Mouse (Mus musculus) MEL-GATA-1-ER (cell line): ENCODE data around the gene Ss18l1.
A peak's percentile ranks its signal among the peaks of the same experiment; 100 is the strongest.

Experiments
- DNase-seq: peaks from one replicate; pipeline ENCODE4 v3.0.0-alpha.2; 2012; ENCODE audit warnings: low read depth; ENCODE audit errors: extremely low read depth

Gene Ss18l1

DNA sequence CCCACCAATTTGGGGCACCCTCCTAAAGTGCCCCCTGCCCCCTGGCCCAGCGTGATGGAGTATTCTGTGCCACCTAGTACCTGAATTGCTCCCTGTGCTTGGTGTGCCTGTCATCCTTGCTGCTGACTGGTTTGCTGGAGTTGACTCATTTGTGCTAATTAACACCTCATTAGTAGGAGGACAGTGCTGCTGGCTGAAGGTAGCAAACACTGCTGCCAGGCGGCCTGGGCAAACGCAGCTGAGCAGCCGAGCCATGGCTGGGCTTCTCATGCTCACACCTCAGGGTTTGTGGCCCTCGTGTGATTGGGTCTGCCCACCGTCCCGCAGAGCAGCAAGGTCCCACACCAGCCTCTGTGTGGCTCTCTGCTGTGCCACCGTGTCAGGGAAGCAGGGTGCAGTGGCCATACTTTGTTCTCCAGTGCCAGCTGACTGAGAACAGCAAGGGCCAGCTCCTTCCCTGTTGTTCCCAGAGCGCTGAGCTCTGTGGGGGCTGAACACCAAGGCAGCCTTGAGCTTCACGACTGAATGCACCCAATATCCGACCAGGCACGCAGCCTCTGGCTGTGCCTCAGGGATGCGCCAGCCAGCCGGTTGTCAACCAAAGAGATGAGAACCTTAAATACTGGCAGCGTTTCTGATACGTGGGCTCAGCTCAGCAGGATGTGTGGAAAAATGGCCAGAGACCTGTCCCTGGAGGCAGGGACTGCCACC lies 43.8 kb downstream of the Ss18l1 start:
- DNase-seq = no peak

DNA sequence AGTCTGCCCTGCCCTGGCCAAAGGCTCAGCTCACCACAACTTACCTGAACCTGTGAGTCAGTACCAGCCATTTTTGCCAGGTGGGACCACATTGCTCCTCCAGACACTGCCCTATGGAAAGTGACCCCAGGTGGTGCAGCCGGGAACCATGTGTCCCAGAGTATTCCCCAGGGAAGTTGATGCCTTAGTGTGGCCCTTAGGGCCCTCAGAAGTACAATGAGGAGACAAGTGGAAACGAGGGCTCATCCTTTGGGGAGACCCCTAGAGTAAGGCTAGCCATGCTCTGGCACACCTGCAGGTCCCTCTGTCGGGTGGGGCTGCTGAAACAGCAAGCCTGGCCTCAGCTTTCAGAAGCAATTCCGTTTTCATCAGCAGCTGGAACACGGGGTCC lies 44.3 kb downstream of the Ss18l1 start:
- no peak for DNase-seq

DNA sequence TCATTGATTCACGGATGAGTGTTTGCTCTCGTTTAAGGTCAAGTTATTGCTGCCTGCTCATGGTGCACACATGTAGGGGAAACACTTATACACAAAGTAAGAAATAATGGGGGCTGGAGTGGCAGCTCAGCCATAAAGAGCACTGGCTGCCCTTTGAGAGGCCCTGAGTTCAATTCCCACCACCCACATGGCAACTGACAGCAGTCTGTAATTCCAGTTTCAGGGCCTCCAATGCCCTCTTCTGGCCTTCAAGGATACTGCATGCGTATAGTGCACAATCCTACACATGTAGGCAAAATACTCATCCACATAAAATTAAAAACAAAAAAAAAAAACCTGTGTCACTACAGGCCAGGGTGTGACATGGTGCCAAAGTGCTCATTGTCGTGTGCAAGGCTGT lies 45.2 kb downstream of the Ss18l1 start:
- DNase-seq = no peak

DNA sequence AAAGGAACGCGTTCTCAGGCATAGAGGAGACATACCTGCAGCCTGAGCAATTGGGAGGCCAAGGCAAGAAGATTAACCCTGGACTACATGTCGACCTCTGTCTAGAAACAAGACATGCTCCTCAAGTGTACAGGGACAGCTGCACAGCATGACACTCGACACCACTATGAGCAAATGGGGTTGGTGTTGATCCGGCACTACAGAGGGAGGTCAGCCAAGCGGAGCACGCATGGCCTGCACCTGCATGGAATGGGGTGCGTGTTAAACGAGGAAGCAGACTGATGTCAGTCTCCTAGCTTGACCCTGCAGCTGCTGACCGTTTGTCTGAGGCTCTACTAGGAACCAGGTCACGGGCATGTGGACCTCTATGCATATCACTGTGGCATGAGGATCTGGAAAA lies 48.0 kb downstream of the Ss18l1 start:
- no peak for DNase-seq

DNA sequence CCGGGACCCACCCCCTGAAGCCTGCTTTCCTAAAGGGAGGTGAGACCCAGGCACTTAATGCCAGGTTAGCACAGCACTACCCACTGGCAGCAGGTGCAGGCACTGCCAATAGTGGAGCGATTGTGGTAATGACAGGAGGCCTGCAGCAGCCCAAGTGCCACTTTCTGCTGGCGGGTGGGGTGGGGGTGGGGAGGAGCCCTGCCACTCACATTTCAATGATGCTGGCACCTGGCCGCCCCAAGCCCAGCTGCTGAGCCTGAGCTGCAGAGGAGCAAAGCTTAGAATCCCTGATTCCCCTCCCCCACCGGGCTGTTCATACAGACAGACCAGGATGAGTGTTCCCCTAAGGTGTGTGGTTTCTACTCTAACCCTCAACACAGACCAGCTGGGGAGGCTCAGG lies 53.4 kb downstream of the Ss18l1 start:
- DNase-seq = no peak

DNA sequence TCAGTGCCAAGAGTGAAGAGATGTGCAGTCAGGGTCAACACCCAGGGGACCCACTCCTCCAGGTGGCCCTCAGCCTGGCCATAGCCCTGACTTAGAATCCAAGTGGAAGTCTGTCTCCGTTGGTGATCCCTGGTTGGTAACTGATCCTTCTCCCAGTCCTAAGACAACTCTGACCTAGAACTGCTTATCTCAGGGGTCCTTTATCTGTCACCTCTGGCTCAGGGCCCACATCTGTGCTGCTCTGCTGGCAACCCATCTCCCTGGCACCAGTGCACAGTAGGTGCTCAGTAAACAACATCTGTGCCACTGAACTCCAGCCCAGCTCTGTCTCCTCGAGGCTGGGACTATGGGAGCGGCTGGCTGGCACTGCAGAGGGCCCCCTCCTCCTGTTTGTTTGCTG lies 55.3 kb downstream of the Ss18l1 start:
- no peak for DNase-seq

DNA sequence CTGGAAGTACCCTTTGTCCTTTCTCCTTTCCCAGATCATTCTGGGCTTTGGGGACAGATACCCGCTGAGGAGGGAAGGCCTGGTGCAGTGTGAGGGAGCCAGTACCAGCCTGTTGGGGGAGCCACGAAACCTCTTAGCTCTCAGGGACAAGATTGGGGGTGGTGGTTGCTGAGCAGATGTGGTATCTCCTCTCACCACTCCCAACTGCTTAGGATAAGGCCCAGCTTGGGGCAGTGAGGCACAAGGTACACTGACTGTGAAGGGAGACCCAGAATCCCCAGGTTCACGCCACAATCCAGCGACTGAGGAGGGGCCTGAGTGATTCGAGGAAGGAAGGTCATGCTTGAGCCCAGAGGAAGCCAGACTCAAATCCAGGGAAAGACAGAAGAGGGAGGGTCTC lies 55.9 kb downstream of the Ss18l1 start:
- peak; percentile 29 for DNase-seq

DNA sequence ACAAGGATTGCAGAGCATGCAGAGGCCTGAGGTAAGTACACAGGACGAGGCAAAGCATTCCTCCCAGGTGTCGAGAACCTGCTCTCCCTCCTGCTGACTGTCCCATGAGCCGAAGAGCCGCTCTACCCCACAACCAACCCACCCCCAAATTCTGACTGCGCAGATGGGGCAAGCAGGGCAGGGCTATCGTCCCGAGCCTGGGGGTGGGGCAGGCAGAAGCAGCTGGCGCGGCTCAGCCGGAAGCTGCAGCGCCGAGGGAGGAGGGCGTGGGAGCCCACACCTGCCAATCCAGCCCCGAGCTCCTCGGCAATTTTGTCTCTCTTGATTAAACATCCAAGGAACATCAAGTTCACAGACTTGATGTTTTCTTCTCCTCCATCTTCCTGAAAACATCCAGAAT lies 57.2 kb downstream of the Ss18l1 start:
- DNase-seq = no peak

DNA sequence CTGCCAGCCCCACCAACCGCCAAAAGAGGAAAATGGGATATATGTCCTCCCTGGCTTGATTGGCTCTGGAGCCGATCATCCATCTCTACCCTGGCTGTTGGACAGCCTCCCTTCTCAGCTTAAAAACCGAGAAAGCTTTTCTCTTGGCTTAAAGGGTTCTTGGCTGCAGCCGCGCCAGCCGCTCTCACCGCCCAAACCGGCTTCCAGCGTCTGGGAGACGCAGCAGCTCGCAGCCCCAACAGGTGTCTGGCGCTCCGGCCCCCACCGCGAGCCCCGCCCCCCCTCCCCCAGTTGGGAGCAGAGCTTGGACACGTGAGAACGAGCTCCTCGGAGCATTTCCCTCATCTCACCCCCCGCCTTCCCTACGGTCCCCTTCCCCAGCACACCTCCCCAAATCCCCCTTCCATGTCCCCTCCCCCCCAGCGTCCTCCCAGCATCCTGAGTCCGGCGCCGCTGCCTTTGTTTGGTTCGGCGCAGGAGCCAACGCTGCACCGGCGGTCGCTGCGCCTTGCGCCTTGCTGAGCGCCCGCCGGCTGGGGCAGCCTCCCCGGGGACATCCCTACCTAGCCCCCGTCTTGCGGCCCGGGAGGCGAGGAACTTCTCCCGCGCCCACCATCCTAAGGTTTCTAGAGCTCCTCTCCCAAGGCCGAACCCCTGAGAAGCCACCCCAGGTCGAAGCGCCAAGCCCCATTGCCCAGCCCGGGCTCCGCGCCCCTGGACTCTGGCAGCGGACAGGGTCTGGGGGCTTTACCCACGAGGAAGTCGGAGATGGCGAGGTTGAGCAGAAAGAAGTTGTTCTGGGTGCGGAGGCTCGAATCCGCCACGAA lies 61.1 kb downstream of the Ss18l1 start:
- no peak for DNase-seq

DNA sequence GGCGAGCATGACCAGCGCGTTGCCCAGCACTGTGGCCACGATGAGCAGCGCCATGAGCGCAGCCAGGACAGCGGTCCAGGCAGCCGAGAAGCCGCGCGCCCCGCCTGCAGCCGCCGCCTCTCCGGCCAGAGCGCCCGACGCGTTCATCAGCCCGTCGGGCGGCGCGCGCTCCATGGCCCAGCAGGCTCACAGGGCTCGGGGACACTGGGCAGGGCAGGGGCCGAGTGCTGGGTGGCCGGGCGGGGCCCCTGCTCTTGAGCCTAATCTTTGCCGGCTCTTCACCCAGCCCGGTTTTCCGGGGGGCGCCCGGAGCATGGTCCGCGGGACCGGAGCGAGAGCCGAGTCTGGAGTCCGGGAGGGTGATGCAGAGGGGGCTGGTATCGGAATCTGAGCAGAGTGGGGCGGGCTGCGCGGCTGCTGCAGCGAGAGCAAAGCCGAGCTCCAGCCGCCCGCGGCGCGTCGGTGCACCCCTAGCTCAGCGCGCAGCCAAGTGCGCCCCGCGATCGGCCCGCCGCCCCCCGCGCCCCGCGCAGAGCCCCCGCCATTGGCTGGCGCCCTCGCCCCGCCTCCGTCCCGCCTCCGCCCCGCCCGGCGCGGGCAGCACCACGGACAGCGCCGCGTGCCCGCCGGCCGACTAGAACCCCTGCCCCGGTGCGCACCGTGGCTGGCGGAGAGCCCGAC lies 61.8 kb downstream of the Ss18l1 start, which contains the start of gene Hrh3:
Gene Hrh3 (minus strand): TSS at position 511 of the 681 bp plus-strand sequence.
- DNase-seq = no peak

DNA sequence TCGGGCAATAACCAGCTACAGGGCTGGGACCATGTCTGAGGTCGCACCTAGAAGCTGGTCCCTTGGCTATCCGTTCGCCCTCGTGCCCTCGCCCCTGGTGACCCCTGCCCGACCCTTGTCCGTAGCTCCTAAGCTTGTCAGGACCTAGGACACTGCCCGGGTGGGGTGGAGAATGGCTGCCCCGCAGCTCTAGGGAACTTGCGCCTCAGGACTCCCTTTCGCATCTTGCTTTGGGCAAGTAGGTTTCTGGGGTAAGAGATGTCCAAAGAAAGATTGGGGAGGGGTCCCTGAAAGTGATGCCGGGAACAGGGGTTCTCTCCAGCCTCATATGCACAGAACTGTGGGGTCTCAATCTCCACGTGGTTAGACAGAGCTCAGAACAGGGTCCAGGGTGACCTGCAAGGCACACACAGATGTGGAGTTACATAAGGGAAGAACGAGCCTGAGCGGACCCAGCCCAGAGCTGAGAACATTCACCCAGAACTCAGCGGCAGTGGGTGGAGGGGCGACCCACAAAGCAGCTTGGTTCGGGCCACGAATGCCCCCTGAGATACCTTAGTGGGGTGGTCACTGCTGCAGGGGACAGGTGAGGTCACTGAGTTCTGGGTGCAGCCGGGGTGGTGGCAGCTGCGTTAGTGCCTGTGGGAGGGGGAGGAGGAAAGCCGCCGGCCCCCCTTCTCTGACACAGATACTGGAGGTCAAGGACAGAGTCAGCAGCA lies 62.5 kb downstream of the Ss18l1 start:
- no peak for DNase-seq

DNA sequence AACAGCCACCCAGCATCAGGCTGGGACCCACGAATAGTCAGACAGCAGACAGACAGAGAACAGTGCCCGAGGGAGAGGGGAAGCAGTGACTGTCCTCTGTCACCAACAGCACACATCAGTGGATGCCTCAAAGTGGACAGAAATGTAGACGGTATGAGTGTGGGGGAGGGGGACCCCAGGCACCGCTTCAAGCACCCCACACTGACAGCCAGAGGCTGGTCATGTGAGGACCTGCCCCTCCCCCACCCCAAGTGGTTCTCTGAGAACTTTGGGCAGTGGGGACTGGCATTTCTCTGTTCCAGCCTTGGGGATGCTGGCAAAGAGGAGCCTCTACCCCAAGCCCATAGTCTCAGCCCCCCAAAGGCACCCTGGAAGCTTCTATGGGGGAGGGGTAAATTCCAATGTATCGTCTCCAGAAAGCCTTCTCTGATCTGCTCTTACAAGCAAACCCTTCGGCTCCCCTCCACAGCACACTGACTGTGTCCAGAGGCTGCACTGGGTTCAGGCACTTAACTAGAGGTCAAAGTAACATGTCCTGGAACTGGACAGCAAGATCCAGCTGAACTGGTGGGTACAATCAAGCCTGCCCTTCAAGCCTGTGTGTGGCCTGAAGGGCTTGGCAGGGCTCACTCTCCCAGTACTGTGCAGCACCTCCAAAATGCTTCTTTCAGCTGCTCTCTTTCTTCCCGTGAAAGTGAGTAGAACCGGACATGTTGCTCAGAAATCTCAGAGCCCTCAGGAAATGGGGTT lies 63.3 kb downstream of the Ss18l1 start:
- no peak for DNase-seq

DNA sequence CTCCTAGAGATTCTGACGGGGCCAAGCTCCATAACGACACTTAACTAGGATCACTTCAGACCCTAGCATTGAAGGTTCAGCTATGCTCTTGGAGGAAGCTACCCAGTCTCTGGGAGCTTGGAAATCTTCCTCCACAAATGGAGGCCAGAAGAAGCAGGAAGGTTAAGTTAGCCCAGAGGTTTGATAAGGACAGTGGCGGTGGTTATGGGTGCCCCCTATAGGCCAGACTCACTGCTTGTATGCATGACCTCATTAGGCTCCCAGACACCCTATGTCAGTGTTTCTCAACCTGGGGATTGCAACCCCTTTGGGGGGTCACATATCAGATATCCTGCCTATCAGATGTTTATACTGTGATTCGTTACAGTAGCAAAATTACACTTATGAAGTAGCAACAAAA lies 64.8 kb downstream of the Ss18l1 start:
- peak; percentile 15 for DNase-seq

DNA sequence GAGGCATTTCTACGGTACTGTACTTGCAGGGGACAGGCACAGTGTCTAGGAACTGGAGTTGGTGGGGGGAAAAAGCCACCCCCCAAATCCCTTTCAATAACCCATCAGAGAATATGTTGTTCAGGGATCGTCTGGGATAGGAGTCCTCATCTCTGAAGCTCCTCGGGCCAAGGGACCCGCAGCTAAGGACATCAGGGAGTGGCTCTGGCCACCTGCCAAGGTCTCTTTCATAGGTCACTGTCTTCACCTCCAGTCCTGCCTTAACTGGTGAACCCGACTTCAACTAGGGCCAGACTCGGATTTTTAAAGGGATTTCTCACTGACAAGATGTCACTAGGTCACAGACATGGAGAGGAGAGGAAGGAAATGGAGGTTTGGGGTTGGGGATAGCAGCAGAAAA lies 66.0 kb downstream of the Ss18l1 start:
- no peak for DNase-seq

DNA sequence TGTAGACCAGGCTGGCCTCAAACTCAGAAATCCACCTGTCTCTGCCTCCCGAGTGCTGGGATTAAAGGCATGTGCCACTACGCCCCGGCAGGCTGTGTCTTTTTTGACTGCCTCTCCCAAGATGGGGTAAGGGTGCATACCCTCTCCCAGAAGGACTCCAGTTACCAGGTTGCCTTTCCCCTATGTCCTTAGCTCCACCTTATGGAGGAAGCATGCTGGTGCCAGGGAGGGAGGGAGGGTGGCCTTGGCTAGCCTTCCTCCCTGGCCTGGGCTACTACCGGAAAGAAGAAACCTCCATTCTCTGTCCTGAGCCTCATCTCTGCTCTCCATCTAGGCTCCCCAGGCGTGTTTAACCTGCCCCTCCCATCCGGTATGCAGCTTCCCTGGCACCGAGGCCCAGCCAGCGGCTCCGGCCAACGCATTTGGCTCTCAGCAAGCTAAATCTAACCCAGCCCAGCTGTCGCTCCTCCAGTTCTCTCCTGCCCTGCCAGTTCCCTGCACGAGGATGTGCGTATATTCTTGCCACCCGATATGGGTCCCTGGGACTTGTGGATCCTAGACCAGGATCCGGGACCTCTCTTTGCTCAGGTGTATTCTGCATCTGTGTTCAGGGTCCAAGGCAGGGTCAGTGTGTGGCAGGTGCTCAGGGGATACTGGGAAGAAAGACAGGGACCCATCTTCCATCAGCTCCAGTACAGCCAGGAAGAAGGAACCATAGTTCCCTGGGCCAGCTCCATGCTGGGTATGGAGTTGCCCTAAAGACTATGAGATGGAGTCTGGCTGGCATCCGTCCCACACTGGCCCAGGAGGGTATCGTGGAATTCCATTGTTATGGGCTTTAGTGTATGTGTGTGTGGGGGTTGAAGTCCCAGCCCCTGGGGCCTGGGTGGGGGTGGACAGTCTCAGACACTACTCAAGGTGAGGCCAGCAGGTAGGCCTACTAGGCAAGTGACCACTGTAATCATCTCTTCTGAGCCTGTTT lies 71.9 kb downstream of the Ss18l1 start:
- no peak for DNase-seq

DNA sequence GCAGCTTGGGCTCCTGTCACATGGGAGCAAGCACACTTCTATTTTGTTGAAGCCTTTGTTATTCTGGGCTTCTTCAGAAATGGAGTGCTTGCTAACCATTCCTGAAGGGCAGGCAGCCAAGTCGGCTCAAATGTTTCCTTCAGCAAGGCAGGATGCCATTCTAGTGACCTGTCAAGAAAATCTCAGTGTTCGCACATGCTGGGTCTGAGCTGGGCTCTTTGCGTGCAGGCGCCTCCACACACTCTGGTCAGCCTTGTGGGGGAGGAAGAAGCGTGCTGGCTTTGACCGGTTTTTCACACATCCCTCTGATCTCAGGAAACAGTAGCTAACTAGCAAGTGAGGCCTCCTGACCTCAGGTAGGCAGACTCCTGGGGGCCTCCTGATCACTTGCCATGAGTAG lies 73.0 kb downstream of the Ss18l1 start:
- DNase-seq = no peak

DNA sequence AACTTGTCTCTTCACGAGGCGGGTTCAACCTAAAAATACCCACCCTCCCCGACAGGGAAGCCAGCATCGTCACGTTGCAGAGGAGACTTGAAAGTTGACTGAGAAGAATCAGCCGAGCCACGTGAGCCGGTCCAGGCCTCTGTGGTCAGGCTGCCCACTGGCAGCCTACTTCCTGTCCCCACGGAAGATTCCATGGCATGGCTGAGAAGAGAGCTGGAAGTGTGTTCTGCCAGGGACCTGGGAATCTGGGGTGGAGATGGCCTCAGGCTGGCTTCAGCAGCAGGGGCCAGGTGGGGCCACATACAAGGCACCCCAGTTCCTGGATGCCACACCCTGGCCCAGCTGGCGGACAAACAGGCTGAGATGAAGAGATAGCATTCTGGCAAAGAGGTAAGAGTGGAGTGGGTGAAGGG lies 73.8 kb downstream of the Ss18l1 start:
- no peak for DNase-seq

DNA sequence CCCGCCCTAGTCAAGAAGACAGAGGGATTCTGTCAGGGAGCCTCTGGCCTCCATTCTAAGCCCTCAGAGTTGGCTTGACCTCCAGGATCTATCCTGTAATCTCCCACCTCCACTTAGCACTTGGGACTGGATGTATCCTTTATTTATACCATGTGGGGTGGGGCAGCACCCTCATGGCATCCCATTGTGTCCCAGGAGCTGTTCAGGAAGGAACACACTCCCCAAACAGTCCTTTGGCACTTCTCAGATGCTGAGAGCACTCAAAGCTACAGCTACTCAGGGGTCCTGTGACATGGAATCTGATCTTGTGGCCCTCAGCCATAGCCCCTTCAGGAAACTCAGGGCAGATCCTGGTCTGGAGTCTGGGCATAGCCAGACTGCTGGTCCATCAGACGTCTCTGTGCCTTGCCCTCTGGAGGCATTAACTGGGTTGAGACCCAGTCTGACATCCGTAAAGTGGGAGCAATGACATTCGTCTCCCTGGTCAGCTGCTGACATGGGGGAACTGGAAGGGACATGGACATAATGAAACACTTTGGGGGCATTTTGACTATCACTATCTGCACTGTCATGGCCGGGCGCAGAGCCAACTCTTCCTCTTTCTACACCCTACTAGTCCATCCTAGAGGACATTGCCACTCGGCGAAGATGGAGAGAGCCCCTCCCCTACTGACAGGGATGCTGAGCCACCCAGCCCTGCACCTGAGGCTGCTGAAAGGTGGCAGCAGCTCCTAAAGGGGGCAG lies 74.6 kb downstream of the Ss18l1 start:
- peak; percentile 20 for DNase-seq
